Mouse (Mus musculus) liver, adult (tissue): ENCODE data around the gene Simc1.

Experiments used
- GATA4 ChIP-seq: IDR thresholded peaks from 2 replicates; pipeline ENCODE4 v1.6.1; 2014; ENCODE audit warnings: mild to moderate bottlenecking, low read length; ENCODE audit not compliant: insufficient replicate concordance

Gene Simc1

DNA sequence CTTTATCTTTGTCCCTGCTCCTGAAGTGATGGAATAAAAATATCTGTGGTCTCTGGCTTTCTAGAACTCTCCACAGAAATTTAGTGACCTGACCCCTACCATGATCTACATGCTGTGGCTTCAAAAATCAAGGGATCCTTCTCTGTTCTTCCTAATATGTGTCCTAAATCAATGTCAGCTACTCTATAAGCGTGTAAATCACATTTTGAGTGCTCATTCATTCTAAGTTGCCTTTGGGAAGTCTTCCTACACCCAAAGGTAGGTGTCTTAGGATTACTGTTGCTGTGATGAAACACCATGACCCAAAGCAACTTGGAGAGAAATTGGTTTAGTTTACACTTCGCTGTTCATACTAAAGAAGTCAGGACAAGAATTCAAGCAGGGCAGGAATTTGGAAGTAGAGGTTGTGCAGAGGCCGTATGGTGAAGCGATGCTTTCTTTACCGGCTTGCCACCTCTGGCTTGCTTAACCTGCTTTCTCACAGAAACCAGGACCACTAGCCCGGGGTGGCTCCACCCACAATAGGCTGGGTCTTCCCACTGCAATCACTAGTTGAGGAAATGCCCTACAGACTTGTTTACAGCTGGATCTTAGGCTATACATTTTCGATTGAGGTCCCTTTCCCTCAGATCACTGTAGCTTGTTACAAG, 1.2 kb downstream of the Simc1 start:
- no peak for TF ChIP-seq GATA4

GRCm38 (mm10) chr13:54505920-54506319, 2.3 kb downstream of the Simc1 start:
- TF ChIP-seq GATA4, result no peak

DNA sequence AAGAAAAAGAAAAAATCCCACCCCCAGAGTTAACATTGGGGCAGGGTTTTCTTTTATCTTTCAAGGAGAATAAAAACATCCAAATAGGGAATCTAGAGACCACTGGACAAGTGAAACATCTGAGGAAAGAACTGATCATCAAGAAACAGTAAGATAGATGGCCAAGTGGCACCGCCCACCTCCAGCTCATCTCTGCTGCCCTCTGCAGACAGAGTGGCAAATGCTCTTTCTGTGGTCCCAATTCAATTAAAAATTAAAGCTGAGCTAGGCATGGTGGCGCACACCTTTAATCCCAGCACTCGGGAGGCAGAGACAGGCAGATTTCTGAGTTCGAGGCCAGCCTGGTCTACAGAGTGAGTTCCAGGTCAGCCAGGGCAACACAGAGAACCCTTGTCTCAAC, 16.6 kb downstream of the Simc1 start:
- TF ChIP-seq GATA4, result no peak

DNA sequence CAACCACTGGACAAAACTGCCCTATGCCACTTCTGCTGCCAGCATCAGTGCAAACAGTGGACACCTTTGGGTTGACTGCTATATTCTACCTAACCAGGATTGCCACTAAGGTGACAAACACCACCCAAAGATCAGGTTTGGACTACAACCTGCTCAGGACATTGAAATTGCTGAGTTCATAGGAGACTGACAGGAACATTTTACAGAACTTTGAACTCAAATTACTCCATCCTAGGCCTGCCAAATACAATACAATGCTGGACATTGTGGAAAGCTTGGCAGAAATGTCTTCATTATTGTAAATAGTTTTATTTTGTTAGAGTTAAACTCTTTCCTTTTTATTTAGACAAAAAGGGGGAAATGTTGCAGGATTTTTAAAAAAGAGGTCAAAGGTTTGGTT, 17.6 kb downstream of the Simc1 start:
- no peak for TF ChIP-seq GATA4

- no peak for TF ChIP-seq GATA4
Measured at GRCm38 (mm10) chr13:54527140-54527539, 23.6 kb downstream of the Simc1 start.

GRCm38 (mm10) chr13:54532134-54532533, 28.6 kb downstream of the Simc1 start:
- TF ChIP-seq GATA4, result no peak

GRCm38 (mm10) chr13:54548036-54548435, 44.5 kb downstream of the Simc1 start:
- no peak for TF ChIP-seq GATA4

DNA sequence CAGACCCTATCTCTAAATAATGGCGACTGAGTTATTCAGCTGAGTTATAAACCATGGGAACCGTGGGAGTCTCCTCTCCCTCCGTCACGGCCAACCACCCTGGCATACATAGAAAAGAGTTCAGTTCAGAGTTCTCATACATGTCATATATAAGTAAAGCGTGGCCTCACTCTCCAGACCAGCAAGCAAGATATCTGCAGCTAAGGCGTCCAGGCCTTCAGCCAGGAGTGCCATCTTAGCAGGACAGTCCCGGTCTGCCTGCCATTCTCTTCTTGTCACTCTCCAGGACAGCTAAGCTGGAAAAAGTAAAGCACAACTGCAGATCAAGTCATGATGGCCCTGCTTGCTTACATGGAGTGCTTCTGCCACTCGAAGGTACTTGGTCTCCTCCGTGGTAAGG, 52.6 kb downstream of the Simc1 start:
- TF ChIP-seq GATA4, result no peak

DNA sequence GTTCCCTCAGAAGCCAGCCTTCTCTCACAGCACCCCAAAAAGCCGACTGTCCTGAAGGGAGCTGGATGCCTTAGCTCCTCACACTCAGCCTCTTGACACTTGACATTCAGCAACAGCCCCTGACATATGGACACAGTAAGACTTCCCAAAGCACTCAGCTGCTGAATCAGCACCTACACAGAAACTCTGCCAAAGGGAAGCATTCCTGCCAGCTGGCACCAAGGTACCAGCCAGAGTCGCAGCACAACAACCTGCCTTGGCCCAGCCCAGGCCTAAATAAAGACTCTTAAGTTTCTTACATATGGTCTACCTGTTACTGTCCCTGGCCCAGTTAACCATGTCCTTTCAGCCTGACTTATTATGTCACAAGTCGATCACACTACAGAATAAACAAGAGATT, 53.2 kb downstream of the Simc1 start:
- TF ChIP-seq GATA4, result no peak

GRCm38 (mm10) chr13:54557652-54558051, 54.1 kb downstream of the Simc1 start:
- no peak for TF ChIP-seq GATA4

DNA sequence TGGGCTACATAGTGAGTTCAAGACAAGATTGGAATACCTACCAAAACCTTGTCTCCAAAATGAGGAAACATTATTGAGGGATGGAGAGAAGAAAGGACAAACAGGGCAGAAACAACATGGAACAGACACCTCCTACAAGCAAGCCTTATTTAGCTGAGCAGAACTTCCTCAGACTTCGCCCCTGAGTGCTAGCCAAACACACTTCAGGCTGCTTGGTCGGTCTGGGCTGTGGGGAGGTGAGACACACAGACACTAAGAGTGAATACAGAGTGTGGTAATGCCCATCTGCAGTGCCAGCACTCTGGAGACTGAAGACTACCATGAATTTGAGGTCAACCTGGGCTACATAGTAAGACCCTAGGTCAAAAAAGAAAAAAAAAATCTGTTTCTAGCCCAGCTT, 56.1 kb downstream of the Simc1 start:
- no peak for TF ChIP-seq GATA4

GRCm38 (mm10) chr13:54560608-54561007, 57.0 kb downstream of the Simc1 start:
- no peak for TF ChIP-seq GATA4

GRCm38 (mm10) chr13:54562562-54562961, 59.0 kb downstream of the Simc1 start:
- no peak for TF ChIP-seq GATA4

DNA sequence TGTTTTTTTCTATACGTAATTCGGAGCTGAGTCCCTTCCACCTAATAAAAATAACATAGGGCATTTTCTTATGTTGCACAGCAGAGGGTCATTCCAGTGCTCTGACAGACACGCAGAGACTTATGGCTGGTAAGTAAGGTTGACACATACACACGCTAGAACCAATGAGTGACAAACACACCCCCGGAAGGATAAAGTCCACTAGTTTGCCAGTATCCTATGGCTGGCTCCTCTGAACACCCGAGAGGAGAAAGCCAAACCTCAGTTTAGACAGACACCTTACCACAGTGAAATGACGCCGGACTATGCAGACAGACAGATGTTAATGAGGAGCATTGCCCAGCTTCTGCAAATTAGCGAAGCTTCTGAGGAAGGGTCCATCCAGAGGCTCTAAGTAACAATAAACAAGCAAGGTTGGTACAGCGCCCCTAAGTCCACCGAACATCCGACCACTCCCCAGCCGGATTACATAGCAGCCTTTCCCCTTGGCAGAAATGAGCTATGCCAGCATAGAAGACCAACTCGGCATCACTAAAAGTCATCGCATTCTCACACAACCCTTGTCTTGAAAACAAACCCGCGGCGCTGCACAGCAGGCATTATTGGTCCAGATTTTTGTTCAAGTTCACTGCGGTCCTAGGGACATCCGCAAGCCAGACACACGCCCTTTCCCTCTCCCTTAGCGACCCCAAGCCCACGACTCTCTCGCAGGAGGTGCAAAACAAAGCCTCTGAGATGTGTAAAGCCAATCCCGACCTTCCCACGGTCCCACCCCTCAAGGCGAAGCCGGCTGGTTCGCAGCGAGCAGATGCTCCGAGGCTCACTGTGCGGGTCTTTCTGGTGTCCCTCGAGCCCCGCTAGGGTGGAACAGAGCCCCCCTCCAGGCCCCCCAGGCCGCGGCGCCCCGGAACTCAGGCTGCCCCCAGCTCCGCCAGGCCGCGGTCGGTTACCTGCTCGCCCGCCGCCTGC, 60.9 kb downstream of the Simc1 start:
- TF ChIP-seq GATA4, result no peak

DNA sequence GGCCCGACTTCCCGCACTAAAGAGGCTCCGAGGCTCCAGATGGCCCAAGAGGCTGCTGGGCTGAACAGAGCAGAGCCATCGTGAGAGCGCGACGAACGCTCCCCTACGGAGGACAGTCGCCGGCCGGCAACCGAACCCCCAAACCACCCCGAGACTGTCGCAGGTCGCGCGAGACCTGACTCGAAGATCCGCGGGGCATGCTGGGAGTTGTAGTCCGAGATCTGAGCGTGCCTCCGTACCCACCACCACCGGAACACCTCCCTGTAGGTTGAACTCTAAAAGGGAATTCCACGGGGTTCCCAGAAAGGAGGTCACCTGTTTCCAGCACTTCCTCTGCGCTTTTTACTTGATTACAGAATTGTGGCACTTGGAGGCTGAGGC, 61.6 kb downstream of the Simc1 start, which contains the start of gene 4833439L19Rik:
Gene 4833439L19Rik, minus strand, starts transcription at position 235 of the 381 bp plus-strand sequence.
- no peak; the same call in 1 of the 2 replicates for TF ChIP-seq GATA4
